14 mouse cellular contexts compared by ENCODE assay signal in the genomic region with DNA sequence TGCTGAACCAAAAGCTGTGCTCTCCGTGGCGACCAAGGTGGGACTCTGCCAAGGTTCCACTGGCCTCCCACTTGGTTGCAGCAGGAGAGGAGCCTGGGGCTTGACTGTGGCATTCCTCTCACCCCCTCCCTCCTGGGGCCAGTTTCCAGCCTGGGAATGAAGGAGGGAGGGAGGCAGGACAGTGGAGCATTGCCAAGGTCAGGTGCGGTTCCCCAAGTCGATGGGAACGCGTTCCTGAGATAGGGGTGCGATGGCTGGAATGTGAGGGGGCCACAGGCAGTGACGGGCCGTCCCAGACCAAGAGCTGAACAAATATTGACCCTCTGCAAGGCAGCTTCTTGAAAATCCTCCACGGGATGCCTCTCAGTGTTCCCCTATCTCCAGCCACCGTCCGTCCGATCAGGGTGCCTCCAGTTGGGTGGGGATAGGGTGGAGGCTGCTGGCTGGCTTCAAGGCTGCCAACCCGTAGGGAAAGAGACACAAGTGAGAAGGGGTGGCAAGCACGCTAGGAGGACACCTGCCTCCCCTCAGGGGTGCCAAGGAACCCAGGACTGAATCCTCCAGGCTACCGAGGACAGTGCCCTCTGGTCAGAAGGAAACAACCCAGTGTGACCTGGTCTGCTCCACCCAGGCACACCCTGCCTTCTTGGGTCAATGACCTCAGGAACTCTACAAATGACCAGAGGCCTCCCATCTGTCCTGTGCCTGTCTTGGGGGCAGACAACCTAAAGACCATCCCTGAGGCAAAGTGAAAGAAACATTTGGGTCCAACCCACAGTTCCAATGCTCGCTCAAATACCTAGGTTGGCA.
DNase-seq lines count a peak whose midpoint lies in the region; ATAC-seq and TF ChIP-seq lines count a peak whose summit lies in the region.
"Had no signal": no experiment of that assay in that cellular context is flagged by ENCODE, and none has a peak within 500 bp of the region (broad histone marks: within the 10 kb centered on the region; RNA-seq: fewer than 3 reads in every experiment).

No protein-coding gene starts in this region.

- H3K27ac ChIP-seq in heart, postnatal 0 days (ENCODE audit: low read depth), result no peak overlapping the region
- H3K27ac ChIP-seq in heart, adult 2 months, result no peak overlapping the region
- no peak overlapping the region for H3K27ac ChIP-seq in intestine, embryonic 16.5 days (ENCODE audit: low read length)
- no peak overlapping the region for H3K27ac ChIP-seq in liver, embryonic 12.5 days
- H3K27ac ChIP-seq: limb, embryonic 12.5 days; neural tube, embryonic 15.5 days had no signal

- intact Hi-C loops in heart, adult 2 months (cut with DNase I), result no loop called here
- intact Hi-C loops in left cerebral cortex, postnatal 25 days (cut with DNase I), result no loop called here
- intact Hi-C loops in left cerebral cortex, postnatal 14 days (cut with DNase I), result no loop called here

- no peak overlapping the region for H3K4me3 ChIP-seq in heart, postnatal 0 days (ENCODE audit: low read depth, low read length)
- H3K4me3 ChIP-seq in heart, adult 2 months, result no peak overlapping the region
- no peak overlapping the region for H3K4me3 ChIP-seq in intestine, embryonic 16.5 days (ENCODE audit: low read length)
- H3K4me3 ChIP-seq in liver, embryonic 12.5 days, result no peak overlapping the region
- H3K4me3 ChIP-seq: limb, embryonic 12.5 days; neural tube, embryonic 15.5 days had no signal

- no peak for TF ChIP-seq CTCF in heart, postnatal 0 days (IDR thresholded peaks at IDR 0.05; ENCODE audit: low read depth)
- no peak for TF ChIP-seq CTCF in heart, adult 2 months (IDR thresholded peaks at IDR 0.05)

- ATAC-seq in heart, postnatal 0 days (ENCODE audit: insufficient read depth, low read depth), result no peak
- ATAC-seq in intestine, embryonic 16.5 days, result 0 out of 2 replicates have a peak, but pooled peaks have one; percentile 9
- peak; percentile 52; the same call in 1 of the 2 replicates for ATAC-seq in liver, embryonic 12.5 days
- no peak for ATAC-seq in cerebellum, adult (ENCODE audit: insufficient number of reproducible peaks, low FRiP score, low TSS enrichment)
- ATAC-seq: hindbrain, embryonic 16.5 days; midbrain, embryonic 16.5 days had no signal

- no peak for TF ChIP-seq EP300 in heart, postnatal 0 days (IDR thresholded peaks at IDR 0.05; ENCODE audit: low read depth)
- TF ChIP-seq EP300 in heart, adult 2 months (IDR thresholded peaks at IDR 0.05; ENCODE audit: insufficient read depth, low read depth, low read length), result no peak

- H3K9ac ChIP-seq in heart, postnatal 0 days (replicated peaks; ENCODE audit: low read depth, low read length), result no peak overlapping the region
- H3K9ac ChIP-seq in heart, adult 2 months (ENCODE audit: low read depth, low read length), result no peak overlapping the region
- H3K9ac ChIP-seq in intestine, embryonic 16.5 days (ENCODE audit: low read depth, low read length), result no peak overlapping the region
- H3K9ac ChIP-seq in liver, embryonic 12.5 days, result peak overlapping the region; percentile 45; the same call in 1 of the 2 replicates
- H3K9ac ChIP-seq: limb, embryonic 12.5 days; neural tube, embryonic 15.5 days had no signal

- H3K4me2 ChIP-seq in heart, postnatal 0 days (ENCODE audit: low read depth, low read length), result 0 out of 2 replicates have a peak overlapping the region, but pooled peaks have one; percentile 15
- peak overlapping the region; percentile 11; the same call in 1 of the 2 replicates for H3K4me2 ChIP-seq in intestine, embryonic 16.5 days (ENCODE audit: low read depth, low read length)
- H3K4me2 ChIP-seq in liver, embryonic 12.5 days, result peak overlapping the region; percentile 38
- H3K4me2 ChIP-seq: limb, embryonic 12.5 days; neural tube, embryonic 15.5 days had no signal

- no peaks in the 10 kb centered on the region for H3K36me3 ChIP-seq in heart, postnatal 0 days (replicated peaks; ENCODE audit: control insufficient read depth, insufficient read depth, low read length)
- H3K36me3 ChIP-seq in heart, adult 2 months (ENCODE audit: control insufficient read depth, insufficient read depth, low read length), result no peaks in the 10 kb centered on the region
- H3K36me3 ChIP-seq in intestine, embryonic 16.5 days (ENCODE audit: control insufficient read depth, insufficient read depth, low read length), result no peaks in the 10 kb centered on the region
- H3K36me3 ChIP-seq in liver, embryonic 12.5 days, result no peaks in the 10 kb centered on the region
- H3K36me3 ChIP-seq: limb, embryonic 12.5 days; neural tube, embryonic 15.5 days had no signal

- H3K79me2 ChIP-seq in heart, adult 2 months (replicated peaks; ENCODE audit: control insufficient read depth, insufficient read depth, low read length), result no peaks in the 10 kb centered on the region

- H3K27me3 ChIP-seq in heart, postnatal 0 days (ENCODE audit: control insufficient read depth, insufficient read depth, low read length), result no peaks in the 10 kb centered on the region
- no peaks in the 10 kb centered on the region for H3K27me3 ChIP-seq in heart, adult 2 months (ENCODE audit: control insufficient read depth, insufficient read depth, low read length)
- no peaks in the 10 kb centered on the region for H3K27me3 ChIP-seq in intestine, embryonic 16.5 days (replicated peaks; ENCODE audit: control insufficient read depth, insufficient read depth, low read length)
- H3K27me3 ChIP-seq in liver, embryonic 12.5 days (replicated peaks), result 0 out of 2 replicates have a peak, but pooled peaks cover 5% of the 10 kb centered on the region
- H3K27me3 ChIP-seq: limb, embryonic 12.5 days; neural tube, embryonic 15.5 days had no signal

- H3K4me1 ChIP-seq in heart, postnatal 0 days (ENCODE audit: control insufficient read depth, insufficient read depth), result peaks cover 4% of the 10 kb centered on the region; the same call in 1 of the 2 replicates
- H3K4me1 ChIP-seq in heart, adult 2 months (ENCODE audit: control insufficient read depth, insufficient read depth, low read length), result no peaks in the 10 kb centered on the region
- peaks cover 21% of the 10 kb centered on the region for H3K4me1 ChIP-seq in intestine, embryonic 16.5 days (ENCODE audit: control insufficient read depth, insufficient read depth, low read length)
- peaks cover 53% of the 10 kb centered on the region for H3K4me1 ChIP-seq in liver, embryonic 12.5 days
- H3K4me1 ChIP-seq: neural tube, embryonic 15.5 days had no signal

- no peaks in the 10 kb centered on the region for H3K9me3 ChIP-seq in heart, postnatal 0 days (replicated peaks; ENCODE audit: control insufficient read depth, low read length)
- H3K9me3 ChIP-seq in intestine, embryonic 16.5 days (ENCODE audit: control insufficient read depth, low read length), result no peaks in the 10 kb centered on the region
- H3K9me3 ChIP-seq in liver, embryonic 12.5 days (replicated peaks), result no peaks in the 10 kb centered on the region
- H3K9me3 ChIP-seq: limb, embryonic 12.5 days; neural tube, embryonic 15.5 days had no signal

- DNase-seq in heart, postnatal 0 days (ENCODE audit: low spot score), result no peak
- DNase-seq in heart, adult 2 months, result no peak
- peak; percentile 69 for DNase-seq in lung, postnatal 14 days
- no peak for DNase-seq in left cerebral cortex, postnatal 25 days (ENCODE audit: low spot score in 2 of 2)
- no peak for DNase-seq in left cerebral cortex, postnatal 14 days (ENCODE audit: low spot score in 2 of 2)
- DNase-seq: layer of hippocampus, adult 9-11 months; thymus, postnatal 4 days had no signal

- WGBS in heart, postnatal 0 days, result 51% methylated on average over 17 of the region's 17 CpGs
- 68% methylated on average over 17 of the region's 17 CpGs for WGBS in heart, adult 2 months
- WGBS in intestine, embryonic 16.5 days, result 58% methylated on average over 17 of the region's 17 CpGs
- WGBS in liver, embryonic 12.5 days (ENCODE audit: insufficient replicate concordance), result 51% methylated on average over 17 of the region's 17 CpGs

- no peak for TF ChIP-seq POLR2A in heart, adult 2 months (IDR thresholded peaks at IDR 0.05; ENCODE audit: insufficient read depth, low read depth, low read length)

Comparison
In these comparisons a context has a peak if more than half of its experiments do, and no peak if none do; other contexts are left out.
1. ATAC-seq: peak in intestine, embryonic 16.5 days (single experiment) and liver, embryonic 12.5 days (single experiment); none in heart, postnatal 0 days (single experiment) and cerebellum, adult (single experiment).
2. Peak in every context shown above with its lines, with median percentiles within 50 percentile points of each other: H3K4me2 ChIP-seq.